Comparison of ENCODE assay signal across 9 mouse cellular contexts in the genomic region with DNA sequence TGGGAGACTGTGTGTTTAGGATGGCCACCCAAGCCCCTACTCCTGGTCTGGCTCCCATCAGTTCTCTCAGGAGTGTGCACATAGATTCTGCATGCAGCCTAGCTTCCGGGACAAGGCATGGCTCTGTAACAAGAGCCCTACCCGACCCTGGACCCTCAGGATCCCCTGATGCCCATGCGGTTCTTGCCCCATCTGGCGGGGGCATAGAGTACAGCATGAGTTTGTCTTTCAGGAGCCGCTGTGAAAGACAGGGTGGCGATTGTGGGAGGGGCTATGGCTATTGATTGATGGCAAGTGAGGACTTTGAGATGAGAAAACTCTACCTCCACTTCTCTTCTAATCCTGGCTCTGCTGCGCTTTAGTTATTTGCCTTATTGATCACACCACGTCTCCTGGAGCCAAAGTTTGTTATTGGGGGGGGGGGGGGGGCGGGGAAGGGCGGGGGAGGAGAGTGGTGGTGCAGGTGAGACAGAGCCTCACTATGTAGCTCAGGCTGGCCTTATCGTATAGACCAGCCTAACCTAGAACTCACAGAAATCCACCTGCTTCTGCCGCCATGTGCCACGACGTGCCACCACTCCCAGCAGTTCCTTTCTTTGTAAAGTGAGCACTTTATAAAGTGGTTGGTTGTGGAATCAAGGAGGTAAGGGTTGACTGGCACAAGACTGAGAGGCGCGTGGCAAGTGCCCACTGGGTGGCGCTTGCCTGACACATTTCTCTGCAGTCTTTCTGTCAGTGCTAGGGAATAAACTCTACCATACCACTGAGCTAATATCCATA. TPM values are rescaled to one million over a fixed set of nuclear protein-coding genes. Genes with fewer than 3 reads are reported as not detected.
A peak's percentile ranks its signal among the peaks of the same experiment; 100 is the strongest.
DNase-seq lines count a peak whose midpoint lies in the region; ATAC-seq lines count a peak whose summit lies in the region.
"Had no signal": no experiment of that assay in that cellular context is flagged by ENCODE, and none has a peak within 500 bp of the region (broad histone marks: within the 10 kb centered on the region; RNA-seq: fewer than 3 reads in every experiment).

No protein-coding gene starts in this region.

- H3K4me3 ChIP-seq in forebrain, embryonic 15.5 days = no peak overlapping the region
- no peak overlapping the region for H3K4me3 ChIP-seq in hindbrain, embryonic 15.5 days

- no peaks in the 10 kb centered on the region for H3K27me3 ChIP-seq in forebrain, embryonic 15.5 days
- H3K27me3 ChIP-seq in hindbrain, embryonic 15.5 days = no peaks in the 10 kb centered on the region

- peak; percentile 29 for DNase-seq in MN1 (ENCODE audit: low spot score)
- DNase-seq in layer of hippocampus, postnatal 25 days (ENCODE audit: extremely low spot score in 1 of 2, low spot score in 1 of 2) = peak; percentile 27 to 68
- peak; percentile 79 for DNase-seq in lung, postnatal 10 days
- DNase-seq in retina, postnatal 1 day = peak; percentile 81

- H3K4me1 ChIP-seq in forebrain, embryonic 15.5 days = peaks cover 3% of the 10 kb centered on the region; the same call in 1 of the 2 replicates
- no peaks in the 10 kb centered on the region for H3K4me1 ChIP-seq in hindbrain, embryonic 15.5 days (replicated peaks)

- peaks cover 23% of the 10 kb centered on the region for H3K36me3 ChIP-seq in forebrain, embryonic 15.5 days
- H3K36me3 ChIP-seq in hindbrain, embryonic 15.5 days = peaks cover 16% of the 10 kb centered on the region

- H3K4me2 ChIP-seq in forebrain, embryonic 15.5 days (replicated peaks) = peak overlapping the region; percentile 26
- peak overlapping the region; percentile 23 for H3K4me2 ChIP-seq in hindbrain, embryonic 15.5 days

- peak; percentile 69 for ATAC-seq in cerebellum, adult (ENCODE audit: insufficient number of reproducible peaks, low FRiP score, low TSS enrichment)
- peak; percentile 89 for ATAC-seq in forebrain, embryonic 15.5 days (replicated peaks)
- peak; percentile 74 for ATAC-seq in hindbrain, embryonic 15.5 days (ENCODE audit: low FRiP score, low read depth)
- ATAC-seq in erythroid progenitor cell, adult 5-6 weeks (replicated peaks; ENCODE audit: low FRiP score, poor library complexity, severe bottlenecking) = no peak

- WGBS in forebrain, embryonic 15.5 days = 4% methylated on average over 17 of the region's 17 CpGs
- WGBS in hindbrain, embryonic 15.5 days = 7% methylated on average over 15 of the region's 17 CpGs

- no peak overlapping the region for H3K9ac ChIP-seq in forebrain, embryonic 15.5 days (replicated peaks)
- no peak overlapping the region for H3K9ac ChIP-seq in hindbrain, embryonic 15.5 days

- H3K27ac ChIP-seq in forebrain, embryonic 15.5 days (replicated peaks) = no peak overlapping the region
- H3K27ac ChIP-seq in hindbrain, embryonic 15.5 days (replicated peaks) = no peak overlapping the region
- H3K27ac ChIP-seq: macrophage had no signal

- no peaks in the 10 kb centered on the region for H3K9me3 ChIP-seq in forebrain, embryonic 15.5 days
- no peaks in the 10 kb centered on the region for H3K9me3 ChIP-seq in hindbrain, embryonic 15.5 days

RNA-seq across cellular contexts. Expression of a gene that starts 14.5 kb away (rescaled TPM):
- polyA plus RNA-seq in forebrain, embryonic 15.5 days (2015; fragmentation: Nextera tagmentation; extraction: Ambion mirVana) = 302 TPM in 2 replicates
- 249 and 253 TPM in 2 replicates for polyA plus RNA-seq in hindbrain, embryonic 15.5 days (2015; fragmentation: Nextera tagmentation; extraction: Ambion mirVana)
- 100 to 1,000 TPM in 1 of 2 experiments, 10 to 100 TPM in 1; 99.3 to 110 TPM for total RNA-seq in layer of hippocampus, postnatal 25 days (2021)
- 38.6 and 68.8 TPM in 2 replicates for total RNA-seq in erythroid progenitor cell, adult 5-6 weeks (2015; ENCODE audit: low replicate concordance)
- 3.4 and 18.1 TPM in 2 replicates for total RNA-seq in erythroid progenitor cell, adult 5-6 weeks (2017; ENCODE audit: low replicate concordance)

RNA-seq across cellular contexts. Expression of a gene that starts 41.3 kb away (rescaled TPM):
- 36.5 and 40.6 TPM in 2 replicates for polyA plus RNA-seq in forebrain, embryonic 15.5 days (2015; fragmentation: Nextera tagmentation; extraction: Ambion mirVana)
- polyA plus RNA-seq in hindbrain, embryonic 15.5 days (2015; fragmentation: Nextera tagmentation; extraction: Ambion mirVana) = 35.0 and 35.4 TPM in 2 replicates
- total RNA-seq in layer of hippocampus, postnatal 25 days (2021) = 10 to 100 TPM; 53.3 to 59.2 TPM
- total RNA-seq in erythroid progenitor cell, adult 5-6 weeks (2015; ENCODE audit: low replicate concordance) = 19.8 and 24.7 TPM in 2 replicates
- 14.8 and 27.7 TPM in 2 replicates for total RNA-seq in erythroid progenitor cell, adult 5-6 weeks (2017; ENCODE audit: low replicate concordance)

Comparison
In these comparisons a context has a peak if more than half of its experiments do, and no peak if none do; other contexts are left out.
1. DNase-seq: peak in every context shown above with its lines; median percentile 81 in retina, postnatal 1 day; 79 in lung, postnatal 10 days; 48 in layer of hippocampus, postnatal 25 days; 29 in MN1.